Mouse (Mus musculus) retina, adult 2 months (tissue): ENCODE results near the gene Chst10.

Experiments used
- DNase-seq: peaks from one replicate; pipeline ENCODE4 v3.0.0-alpha.2; 2012; ENCODE audit warnings: low read depth, low spot score

Chst10 gene

GRCm38 (mm10) chr1:38817268-38817667, 80.7 kb downstream of the Chst10 start:
- no peak for DNase-seq

GRCm38 (mm10) chr1:38816306-38816705, 81.7 kb downstream of the Chst10 start:
- no peak for DNase-seq
